Mouse (Mus musculus) heart, embryonic 14.5 days (tissue): Measurements from ENCODE around the gene H2-M5. TPM values are rescaled to one million over a fixed set of nuclear protein-coding genes. Genes with fewer than 3 reads are reported as not detected.
"Not testable (repeated sequence)": the region's sequence is repeated elsewhere in the genome, so short reads cannot be mapped to it uniquely, and the experiment has no call there.

Experiments used
- ATAC-seq: fragments of 200-750 bp; cut with Nextera tagmentation; 2 replicates; pipeline ENCODE4 v1.8.0; 2017; ENCODE audit warnings: low read depth, moderate TSS enrichment; ENCODE audit not compliant: insufficient number of reproducible peaks, insufficient read depth, low FRiP score
- H3K27ac ChIP-seq, 2 experiments: fragments of 200-500 bp in 1 of 2; fragments of 300-500 bp in 1 of 2; sonication (generic) in 1 of 2; replicated peaks in 1 of 2; 2 replicates each; pipeline ENCODE4 v1.5.1; 2012 to 2014; ENCODE audit warnings: low read depth in 2 of 2, low read length in 2 of 2, control low read depth in 1 of 2, mild to moderate bottlenecking in 1 of 2, mixed read lengths in 1 of 2; ENCODE audit not compliant: control insufficient read depth in 1 of 2, insufficient read depth in 1 of 2
- H3K27me3 ChIP-seq: fragments of 300-500 bp; sonication (generic); 2 replicates; pipeline ENCODE4 v1.6.1; 2014; ENCODE audit warnings: mild to moderate bottlenecking, low read length, control low read depth; ENCODE audit not compliant: control insufficient read depth, insufficient read depth
- H3K36me3 ChIP-seq: fragments of 300-500 bp; sonication (generic); 2 replicates; pipeline ENCODE4 v1.6.1; 2014; ENCODE audit warnings: mild to moderate bottlenecking, control low read depth, low read length, mixed read lengths; ENCODE audit not compliant: control insufficient read depth, insufficient read depth
- H3K4me1 ChIP-seq, 2 experiments: fragments of 200-500 bp in 1 of 2; fragments of 300-500 bp in 1 of 2; sonication (generic) in 1 of 2; 2 replicates each; pipeline ENCODE4 v1.6.1; 2012 to 2014; ENCODE audit warnings: low read length in 2 of 2, control low read depth in 1 of 2, mixed read lengths in 1 of 2; ENCODE audit not compliant: control insufficient read depth in 2 of 2, insufficient read depth in 2 of 2
- H3K4me2 ChIP-seq: fragments of 300-500 bp; sonication (generic); 2 replicates; pipeline ENCODE4 v1.6.1; 2014; ENCODE audit warnings: mild to moderate bottlenecking, low read length
- H3K4me3 ChIP-seq, 2 experiments: fragments of 200-500 bp in 1 of 2; fragments of 300-500 bp in 1 of 2; sonication (generic) in 1 of 2; 2 replicates each; pipeline ENCODE4 v1.5.1; 2012 to 2014; ENCODE audit warnings: low read length in 2 of 2, mild to moderate bottlenecking in 2 of 2, control low read depth in 1 of 2, low read depth in 1 of 2, moderate library complexity in 1 of 2; ENCODE audit not compliant: control insufficient read depth in 1 of 2, insufficient read depth in 1 of 2
- H3K9ac ChIP-seq: fragments of 300-500 bp; sonication (generic); 2 replicates; pipeline ENCODE4 v1.6.1; 2014; ENCODE audit warnings: mild to moderate bottlenecking, low read length
- H3K9me3 ChIP-seq: fragments of 300-500 bp; sonication (generic); 2 replicates; pipeline ENCODE4 v1.6.1; 2016; ENCODE audit warnings: low read length, control low read depth; ENCODE audit not compliant: control insufficient read depth
- WGBS: fragments of 180-500 bp; shearing (Covaris S2); extraction: QIAGEN DNeasy Blood & Tissue Kit; methylation state at CpG from one replicate; pipeline ENCODE4 v1.1.7; 2014; 5-methylcytosine and 5-hydroxymethylcytosine counted together
- polyA plus RNA-seq: library from polyadenylated mRNA; unstranded; fragments of >200 nt; fragmentation: Nextera tagmentation; extraction: Ambion mirVana; gene quantifications from 2 replicates; pipeline ENCODE4 v1.2.1, GENCODE M21; 2014

The H2-M5 gene
- polyA plus RNA-seq, 1 experiment from 2014 or later, result 0.23 TPM

DNA sequence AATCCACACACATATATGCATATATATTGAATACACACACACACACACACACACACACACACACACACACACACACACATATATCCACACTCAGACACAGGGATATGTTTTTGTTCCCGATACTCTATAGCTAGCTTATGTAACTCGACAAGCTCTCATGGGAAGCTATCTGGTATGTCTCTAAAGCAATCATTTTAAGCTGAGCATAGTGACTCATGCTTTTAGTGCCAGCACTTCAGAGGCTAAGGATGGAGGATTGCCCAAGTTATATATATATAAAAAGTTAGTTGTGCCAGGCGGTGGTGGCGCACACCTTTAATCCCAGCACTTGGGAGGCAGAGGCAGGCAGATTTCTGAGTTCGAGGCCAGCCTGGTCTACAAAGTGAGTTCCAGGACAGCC, 29.9 kb upstream of the H2-M5 start:
- WGBS, result 80% methylated on average over 5 of the region's 5 CpGs
- H3K9ac ChIP-seq, H3K27ac ChIP-seq, H3K36me3 ChIP-seq, H3K4me3 ChIP-seq, ATAC-seq, H3K27me3 ChIP-seq, H3K4me1 ChIP-seq, H3K4me2 ChIP-seq, H3K9me3 ChIP-seq: not testable (repeated sequence)

DNA sequence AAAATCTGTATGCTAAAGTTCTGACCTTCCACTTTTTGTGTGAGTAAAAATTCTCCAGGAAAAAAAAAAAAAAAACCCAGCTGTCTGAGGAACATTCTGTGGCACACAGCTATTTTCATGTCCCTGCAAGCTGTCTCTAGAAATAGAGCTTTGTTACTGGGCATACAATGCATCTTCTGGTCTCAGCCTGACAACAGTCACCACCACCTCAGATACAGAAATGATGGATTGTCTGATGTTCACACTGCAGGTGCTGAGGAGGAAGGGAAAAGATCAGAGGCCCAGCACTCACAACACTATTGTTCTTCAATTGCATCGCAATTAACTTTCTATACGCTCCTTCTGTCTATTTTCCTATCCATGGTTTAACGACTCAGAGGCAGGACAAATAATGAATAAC, 29.0 kb upstream of the H2-M5 start:
- Histone ChIP-seq H3K27me3 (no peaks in the 10 kb centered on the region), H3K4me1 (no peaks in the 10 kb centered on the region), H3K4me2 (no peak overlapping the region), H3K27ac (no peak overlapping the region), H3K9ac (no peak overlapping the region), H3K9me3 (no peaks in the 10 kb centered on the region), H3K36me3 (no peaks in the 10 kb centered on the region), H3K4me3 (no peak overlapping the region)
- 84% methylated on average over 3 of the region's 3 CpGs for WGBS
- ATAC-seq, result no peak

DNA sequence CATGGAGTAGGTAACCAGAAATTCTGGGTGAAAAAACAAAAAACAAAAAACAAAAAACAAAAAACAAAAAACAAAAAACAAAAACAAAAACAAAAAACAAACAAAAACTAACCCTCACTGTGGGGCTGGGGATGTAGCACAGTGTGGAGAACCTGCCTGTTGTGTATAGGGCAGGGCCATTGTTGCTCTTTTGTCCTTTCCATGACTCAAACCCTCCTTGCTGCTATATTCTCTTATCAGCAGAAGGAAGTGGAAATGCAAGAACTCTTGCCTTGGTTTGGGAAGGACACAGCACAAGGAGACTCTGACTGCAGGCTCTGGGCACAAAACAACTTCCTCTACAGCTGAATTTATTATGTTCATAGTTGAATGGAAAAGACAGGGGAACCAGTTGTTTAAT, 27.0 kb upstream of the H2-M5 start:
- H3K36me3 ChIP-seq, result peaks cover 3% of the 10 kb centered on the region
- no peak overlapping the region for H3K27ac ChIP-seq
- H3K27me3 ChIP-seq, result no peaks in the 10 kb centered on the region
- H3K4me1 ChIP-seq, result no peaks in the 10 kb centered on the region
- H3K4me3 ChIP-seq, result no peak overlapping the region
- H3K4me2 ChIP-seq, result no peak overlapping the region
- no peak for ATAC-seq
- H3K9me3 ChIP-seq, result no peaks in the 10 kb centered on the region
- no peak overlapping the region for H3K9ac ChIP-seq

DNA sequence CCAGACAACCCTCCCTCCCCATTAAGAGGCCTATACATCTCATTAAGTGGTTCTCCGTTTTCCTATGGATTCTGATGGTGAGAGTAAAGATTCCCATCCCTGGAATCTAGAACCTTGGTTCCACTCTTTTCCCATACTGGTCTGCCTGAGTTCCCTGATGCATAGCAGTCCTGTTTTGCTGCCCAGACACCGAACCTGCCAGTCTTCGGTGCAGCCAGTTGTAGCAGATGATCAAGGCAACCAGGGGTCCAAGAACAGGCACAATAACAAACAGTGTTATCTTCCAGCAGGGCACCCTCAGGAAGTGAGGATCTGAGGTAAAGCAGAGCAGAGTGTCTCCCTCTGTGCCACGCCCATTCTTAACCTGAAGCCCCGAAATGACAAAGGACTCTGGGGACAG, 22.8 kb upstream of the H2-M5 start:
- no peak overlapping the region for H3K4me2 ChIP-seq
- H3K9ac ChIP-seq, result no peak overlapping the region
- 42% methylated on average over 5 of the region's 5 CpGs for WGBS
- no peaks in the 10 kb centered on the region for H3K27me3 ChIP-seq
- peaks cover 45% of the 10 kb centered on the region for H3K36me3 ChIP-seq
- H3K27ac ChIP-seq, result no peak overlapping the region
- H3K4me1 ChIP-seq, result no peaks in the 10 kb centered on the region
- H3K4me3 ChIP-seq, result no peak overlapping the region
- H3K9me3 ChIP-seq, result no peaks in the 10 kb centered on the region
- no peak for ATAC-seq

DNA sequence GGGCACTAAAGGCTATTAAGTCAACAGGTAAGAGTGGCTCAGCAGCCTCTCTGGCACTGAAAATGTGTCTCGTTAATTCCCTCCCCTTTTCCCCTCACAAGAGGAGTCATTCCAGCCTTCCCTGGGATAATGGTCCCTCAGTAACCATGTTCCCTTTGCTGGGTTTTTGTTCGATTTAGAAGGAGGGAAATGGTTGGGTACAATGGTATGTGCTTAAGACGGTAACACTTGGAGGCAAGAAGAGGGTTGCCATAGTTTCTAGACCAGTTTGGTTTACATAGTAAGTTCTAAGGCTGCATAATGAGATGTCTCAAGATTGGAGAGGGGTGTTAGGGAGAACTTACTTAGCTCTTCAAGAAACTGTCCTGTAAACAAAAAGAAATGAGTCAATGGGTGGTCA, 22.4 kb upstream of the H2-M5 start:
- no peak overlapping the region for H3K4me3 ChIP-seq
- no peak for ATAC-seq
- H3K9me3 ChIP-seq, result no peaks in the 10 kb centered on the region
- peaks cover 47% of the 10 kb centered on the region for H3K36me3 ChIP-seq
- no peak overlapping the region for H3K4me2 ChIP-seq
- no peaks in the 10 kb centered on the region for H3K4me1 ChIP-seq
- no peak overlapping the region for H3K9ac ChIP-seq
- H3K27me3 ChIP-seq, result no peaks in the 10 kb centered on the region
- WGBS, result 75% methylated on average over 3 of the region's 3 CpGs
- no peak overlapping the region for H3K27ac ChIP-seq

DNA sequence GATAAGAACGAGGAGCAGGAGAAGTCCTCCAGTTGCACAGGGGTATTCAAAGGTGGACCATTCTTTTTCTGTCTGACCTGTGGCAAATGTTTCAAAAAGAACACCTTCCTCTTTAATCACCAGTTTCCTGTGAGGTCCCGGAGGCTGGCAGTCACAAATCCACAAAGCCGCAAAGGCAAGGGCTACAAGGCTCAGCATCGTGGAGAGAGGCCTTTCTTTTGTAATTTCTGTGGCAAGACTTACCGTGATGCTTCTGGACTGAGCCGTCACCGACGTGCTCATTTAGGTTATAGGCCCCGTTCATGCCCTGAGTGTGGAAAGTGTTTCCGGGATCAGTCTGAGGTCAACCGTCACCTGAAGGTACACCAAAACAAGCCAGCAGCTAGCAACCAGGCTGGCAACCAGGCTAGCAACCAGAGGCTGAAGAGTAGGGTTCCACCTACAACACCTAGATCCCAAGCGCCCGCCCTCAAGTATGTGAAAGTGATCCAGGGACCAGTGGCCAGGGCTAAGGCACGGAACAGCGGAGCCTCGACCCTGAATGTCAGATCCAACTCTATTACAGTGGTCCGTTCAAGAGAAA, 20.2 kb upstream of the H2-M5 start:
- H3K36me3 ChIP-seq, result peaks cover 66% of the 10 kb centered on the region
- WGBS, result 89% methylated on average over 17 of the region's 17 CpGs
- ATAC-seq, result no peak

DNA sequence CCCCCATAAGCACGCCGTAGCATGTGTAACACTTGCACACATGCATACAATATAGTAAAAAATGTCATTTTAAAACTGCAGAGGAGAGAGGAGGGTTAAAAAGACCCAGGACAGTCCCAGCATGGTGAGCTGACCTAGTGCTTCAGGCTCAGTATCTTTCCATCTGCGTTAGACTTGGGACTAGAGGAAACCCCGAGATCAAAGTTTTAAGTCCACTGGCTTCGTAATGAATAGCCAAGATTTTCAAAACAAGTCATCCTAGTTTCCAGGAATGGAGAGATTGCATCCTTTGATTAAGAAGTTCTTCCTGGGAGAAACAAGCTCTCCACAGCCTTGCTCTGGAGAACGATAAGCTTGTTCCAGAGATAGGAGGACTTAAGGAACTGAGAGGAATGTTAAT, 18.8 kb upstream of the H2-M5 start:
- peaks cover 69% of the 10 kb centered on the region for H3K36me3 ChIP-seq
- H3K4me3 ChIP-seq, result no peak overlapping the region
- WGBS, result 78% methylated on average over 6 of the region's 6 CpGs

More for the DNA sequence above, 20.2 kb upstream of the H2-M5 start:
- no peak overlapping the region for H3K27ac ChIP-seq
- H3K27me3 ChIP-seq, result no peaks in the 10 kb centered on the region
- no peak overlapping the region for H3K4me3 ChIP-seq
- H3K4me2 ChIP-seq, result no peak overlapping the region
- H3K4me1 ChIP-seq, result no peaks in the 10 kb centered on the region
- no peaks in the 10 kb centered on the region for H3K9me3 ChIP-seq
- H3K9ac ChIP-seq, result no peak overlapping the region

DNA sequence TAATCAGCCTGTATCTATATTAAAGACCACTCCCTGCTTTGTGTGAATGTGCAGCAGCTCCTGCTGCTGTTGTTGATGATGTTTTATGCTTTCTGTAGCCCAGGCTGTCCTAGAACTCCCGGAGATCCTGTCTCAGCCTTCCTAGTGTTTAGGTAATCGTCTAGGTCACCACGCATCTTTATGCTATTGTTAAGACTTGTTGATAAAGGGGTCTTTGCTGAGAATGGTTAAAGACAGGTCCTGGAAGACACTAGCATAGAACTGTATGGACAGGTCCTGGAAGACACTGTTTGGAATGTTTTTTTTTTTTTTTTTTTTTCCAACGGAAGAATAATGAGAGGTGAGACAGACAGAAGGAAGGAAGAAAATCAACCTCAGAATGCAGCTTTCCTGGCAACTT, 14.0 kb upstream of the H2-M5 start:
- no peaks in the 10 kb centered on the region for H3K27me3 ChIP-seq
- 39% methylated on average over 3 of the region's 4 CpGs for WGBS
- ATAC-seq, result no peak
- no peaks in the 10 kb centered on the region for H3K9me3 ChIP-seq
- H3K27ac ChIP-seq, result no peak overlapping the region
- no peaks in the 10 kb centered on the region; a peak in 1 of 4 replicates for H3K4me1 ChIP-seq
- peak overlapping the region; percentile 92 for H3K9ac ChIP-seq
- H3K4me3 ChIP-seq, result peak overlapping the region; percentile 82 to 86
- H3K4me2 ChIP-seq, result peak overlapping the region; percentile 94
- H3K36me3 ChIP-seq, result peaks cover 36% of the 10 kb centered on the region

More for the DNA sequence above, 18.8 kb upstream of the H2-M5 start:
- no peak overlapping the region for H3K9ac ChIP-seq
- H3K4me2 ChIP-seq, result no peak overlapping the region
- no peaks in the 10 kb centered on the region for H3K27me3 ChIP-seq
- H3K27ac ChIP-seq, result no peak overlapping the region
- H3K9me3 ChIP-seq, result no peaks in the 10 kb centered on the region
- no peaks in the 10 kb centered on the region; a peak in 1 of 4 replicates for H3K4me1 ChIP-seq
- ATAC-seq, result no peak
